Comparison of ENCODE assay signal across 10 mouse cellular contexts in genomic region chr16:30549516-30549915, GRCm38 (mm10). TPM values are rescaled to one million over a fixed set of nuclear protein-coding genes. Genes with fewer than 3 reads are reported as not detected.
A peak's percentile ranks its signal among the peaks of the same experiment; 100 is the strongest.
DNase-seq lines count a peak whose midpoint lies in the region; ATAC-seq and TF ChIP-seq lines count a peak whose summit lies in the region.
"Had no signal": no experiment of that assay in that cellular context is flagged by ENCODE, and none has a peak within 500 bp of the region (broad histone marks: within the 10 kb centered on the region; RNA-seq: fewer than 3 reads in every experiment).

No protein-coding gene starts in this region.

- no peaks in the 10 kb centered on the region for H3K27me3 ChIP-seq in forebrain, embryonic 11.5 days (ENCODE audit: control insufficient read depth, insufficient read depth, low read length)
- H3K27me3 ChIP-seq in limb, embryonic 10.5 days (ENCODE audit: low read depth, poor library complexity, severe bottlenecking): peaks cover 13% of the 10 kb centered on the region; the same call in 1 of the 2 replicates
- H3K27me3 ChIP-seq in neural tube, embryonic 13.5 days: no peaks in the 10 kb centered on the region

- DNase-seq in left cerebral cortex, adult 2 months (ENCODE audit: extremely low spot score in 1 of 2, low spot score in 2 of 2): no peak
- no peak for DNase-seq in left cerebral cortex, postnatal 36 days (ENCODE audit: low spot score in 2 of 2)
- DNase-seq in forebrain, embryonic 11.5 days (ENCODE audit: low spot score): no peak
- no peak for DNase-seq in limb, embryonic 10.5 days (ENCODE audit: low spot score)
- no peak for DNase-seq in adipocyte (ENCODE audit: low spot score)
- no peak for DNase-seq in ovary, postnatal 14 days (ENCODE audit: low spot score)
- DNase-seq in adrenal gland, adult 8-10 months: no peak
- DNase-seq: cerebellum, postnatal 10 days; kidney, adult 11 months had no signal

- no peaks in the 10 kb centered on the region; the same call in 1 of the 2 replicates for H3K9me3 ChIP-seq in forebrain, embryonic 11.5 days (ENCODE audit: control insufficient read depth, low read length)
- no peaks in the 10 kb centered on the region for H3K9me3 ChIP-seq in limb, embryonic 10.5 days (replicated peaks)
- peaks cover 2% of the 10 kb centered on the region; the same call in 1 of the 2 replicates for H3K9me3 ChIP-seq in neural tube, embryonic 13.5 days

- TF ChIP-seq CTCF in left cerebral cortex, adult 2 months (IDR thresholded peaks at IDR 0.05): no peak

- H3K9ac ChIP-seq in forebrain, embryonic 11.5 days (ENCODE audit: low read length): peak overlapping the region; percentile 98; the same call in 1 of the 2 replicates
- peak overlapping the region; percentile 89 for H3K9ac ChIP-seq in neural tube, embryonic 13.5 days

- peak overlapping the region; percentile 71 for H3K4me3 ChIP-seq in left cerebral cortex, adult 2 months
- H3K4me3 ChIP-seq in forebrain, embryonic 11.5 days (ENCODE audit: low read depth, low read length): peak overlapping the region; percentile 72
- peak overlapping the region; percentile 85 for H3K4me3 ChIP-seq in limb, embryonic 10.5 days
- peak overlapping the region; percentile 67 for H3K4me3 ChIP-seq in neural tube, embryonic 13.5 days

- H3K36me3 ChIP-seq in forebrain, embryonic 11.5 days (ENCODE audit: control insufficient read depth, insufficient read depth, low read length): peaks cover 3% of the 10 kb centered on the region; the same call in 1 of the 2 replicates
- H3K36me3 ChIP-seq in limb, embryonic 10.5 days: peaks cover 30% of the 10 kb centered on the region
- H3K36me3 ChIP-seq in neural tube, embryonic 13.5 days: peaks cover 27% of the 10 kb centered on the region

- no peak for ATAC-seq in forebrain, embryonic 11.5 days (replicated peaks; ENCODE audit: low FRiP score)
- 0 out of 2 replicates have a peak, but pooled peaks have one; percentile 9 for ATAC-seq in neural tube, embryonic 13.5 days (ENCODE audit: low read depth)

- H3K27ac ChIP-seq in left cerebral cortex, adult 2 months: peak overlapping the region; percentile 94
- H3K27ac ChIP-seq in forebrain, embryonic 11.5 days (ENCODE audit: low read depth, low read length): no peak overlapping the region
- H3K27ac ChIP-seq in limb, embryonic 10.5 days: peak overlapping the region; percentile 97
- no peak overlapping the region for H3K27ac ChIP-seq in neural tube, embryonic 13.5 days (replicated peaks)

- intact Hi-C loops in left cerebral cortex, adult 2 months (cut with DNase I): no loop called here
- intact Hi-C loops in left cerebral cortex, postnatal 36 days (cut with DNase I): no loop called here

- no peaks in the 10 kb centered on the region; the same call in 1 of the 2 replicates for H3K4me1 ChIP-seq in forebrain, embryonic 11.5 days (replicated peaks; ENCODE audit: control insufficient read depth, insufficient read depth, low read length)
- H3K4me1 ChIP-seq in limb, embryonic 10.5 days: peaks cover 22% of the 10 kb centered on the region
- H3K4me1 ChIP-seq in neural tube, embryonic 13.5 days (replicated peaks): peaks cover 30% of the 10 kb centered on the region

- peak overlapping the region; percentile 81; the same call in 1 of the 2 replicates for H3K4me2 ChIP-seq in forebrain, embryonic 11.5 days (ENCODE audit: low read depth, low read length, severe bottlenecking)
- peak overlapping the region; percentile 60 for H3K4me2 ChIP-seq in neural tube, embryonic 13.5 days

- WGBS in forebrain, embryonic 11.5 days: 83% methylated on average over 7 of the region's 7 CpGs
- WGBS in limb, embryonic 10.5 days: 86% methylated on average over 7 of the region's 7 CpGs
- WGBS in neural tube, embryonic 13.5 days: 75% methylated on average over 7 of the region's 7 CpGs

RNA-seq across cellular contexts. Expression of gene Tmem44, which starts 1.1 kb away (rescaled TPM):
- total RNA-seq in left cerebral cortex, adult 2 months (2021): 10 to 100 TPM; 69.9 to 74.0 TPM
- 10 to 100 TPM; 68.1 to 71.7 TPM for total RNA-seq in left cerebral cortex, postnatal 36 days (2021)
- polyA plus RNA-seq in forebrain, embryonic 11.5 days (2014; fragmentation: Nextera tagmentation; extraction: Ambion mirVana): 26.3 and 30.4 TPM in 2 replicates
- 18.9 and 21.6 TPM in 2 replicates for polyA plus RNA-seq in limb, embryonic 10.5 days (2016; fragmentation: Nextera tagmentation; extraction: Ambion mirVana)
- 61.3 and 69.3 TPM in 2 replicates for polyA plus RNA-seq in neural tube, embryonic 13.5 days (2015; fragmentation: Nextera tagmentation; extraction: Ambion mirVana)
- total RNA-seq in adrenal gland, adult 8-10 months (2022): 1 to 10 TPM; 3.7 to 9.3 (median 5.8) TPM

RNA-seq across cellular contexts. Expression of gene Lsg1, which starts 37.9 kb away (rescaled TPM):
- total RNA-seq in left cerebral cortex, adult 2 months (2021): 10 to 100 TPM; 21.2 to 23.2 TPM
- total RNA-seq in left cerebral cortex, postnatal 36 days (2021): 10 to 100 TPM; 20.4 to 21.8 TPM
- 77.4 and 80.7 TPM in 2 replicates for polyA plus RNA-seq in forebrain, embryonic 11.5 days (2014; fragmentation: Nextera tagmentation; extraction: Ambion mirVana)
- polyA plus RNA-seq in limb, embryonic 10.5 days (2016; fragmentation: Nextera tagmentation; extraction: Ambion mirVana): 84.5 and 88.0 TPM in 2 replicates
- polyA plus RNA-seq in neural tube, embryonic 13.5 days (2015; fragmentation: Nextera tagmentation; extraction: Ambion mirVana): 52.4 and 54.5 TPM in 2 replicates
- 10 to 100 TPM; 36.7 to 47.3 (median 40.5) TPM for total RNA-seq in adrenal gland, adult 8-10 months (2022)

RNA-seq across cellular contexts. Expression of gene Fam43a, which starts 50.0 kb away (rescaled TPM):
- 10 to 100 TPM; 17.3 to 18.1 TPM for total RNA-seq in left cerebral cortex, adult 2 months (2021)
- total RNA-seq in left cerebral cortex, postnatal 36 days (2021): 10 to 100 TPM; 14.6 to 15.9 TPM
- 5.7 and 6.8 TPM in 2 replicates for polyA plus RNA-seq in forebrain, embryonic 11.5 days (2014; fragmentation: Nextera tagmentation; extraction: Ambion mirVana)
- polyA plus RNA-seq in limb, embryonic 10.5 days (2016; fragmentation: Nextera tagmentation; extraction: Ambion mirVana): 11.0 and 16.9 TPM in 2 replicates
- 20.2 and 21.4 TPM in 2 replicates for polyA plus RNA-seq in neural tube, embryonic 13.5 days (2015; fragmentation: Nextera tagmentation; extraction: Ambion mirVana)
- 10 to 100 TPM; 36.5 to 45.0 (median 38.5) TPM for total RNA-seq in adrenal gland, adult 8-10 months (2022)

Comparison
In these comparisons a context has a peak if more than half of its experiments do, and no peak if none do; other contexts are left out.
1. H3K27ac ChIP-seq: peak in left cerebral cortex, adult 2 months (single experiment) and limb, embryonic 10.5 days (single experiment); none in forebrain, embryonic 11.5 days (single experiment) and neural tube, embryonic 13.5 days (single experiment).
2. RNA of gene Tmem44, which starts 1.1 kb away (total RNA-seq): 69.9 to 74.0 TPM in left cerebral cortex, adult 2 months and 68.1 to 71.7 TPM in left cerebral cortex, postnatal 36 days; 3.7 to 9.3 TPM in adrenal gland, adult 8-10 months; every median in the first group is over 4 times any median in the second.
3. Peak in every context shown above with its lines, with median percentiles within 50 percentile points of each other: H3K4me3 ChIP-seq.